16 mouse cellular contexts compared by ENCODE assay signal in genomic region chr6:137111266-137111813, GRCm38 (mm10). TPM values are rescaled to one million over a fixed set of nuclear protein-coding genes. Genes with fewer than 3 reads are reported as not detected.
DNase-seq lines count a peak whose midpoint lies in the region; ATAC-seq lines count a peak whose summit lies in the region.
"Had no signal": no experiment of that assay in that cellular context is flagged by ENCODE, and none has a peak within 500 bp of the region (broad histone marks: within the 10 kb centered on the region; RNA-seq: fewer than 3 reads in every experiment).

No protein-coding gene starts in this region.

- no peaks in the 10 kb centered on the region for H3K27me3 ChIP-seq in kidney, embryonic 15.5 days
- no peaks in the 10 kb centered on the region for H3K27me3 ChIP-seq in limb, embryonic 13.5 days
- H3K27me3 ChIP-seq: neural tube, embryonic 12.5 days had no signal

- no peaks in the 10 kb centered on the region for H3K9me3 ChIP-seq in kidney, embryonic 15.5 days (replicated peaks)
- H3K9me3 ChIP-seq in limb, embryonic 13.5 days, result no peaks in the 10 kb centered on the region
- H3K9me3 ChIP-seq: midbrain, embryonic 10.5 days; neural tube, embryonic 12.5 days had no signal

- H3K4me1 ChIP-seq in kidney, embryonic 15.5 days, result peaks cover 20% of the 10 kb centered on the region
- H3K4me1 ChIP-seq in limb, embryonic 13.5 days, result peaks cover 26% of the 10 kb centered on the region
- H3K4me1 ChIP-seq: midbrain, embryonic 10.5 days; neural tube, embryonic 12.5 days had no signal

- no peak overlapping the region for H3K4me3 ChIP-seq in kidney, embryonic 15.5 days (replicated peaks)
- no peak overlapping the region for H3K4me3 ChIP-seq in limb, embryonic 13.5 days
- H3K4me3 ChIP-seq: midbrain, embryonic 10.5 days; neural tube, embryonic 12.5 days had no signal

- H3K9ac ChIP-seq in kidney, embryonic 15.5 days, result no peak overlapping the region
- no peak overlapping the region for H3K9ac ChIP-seq in limb, embryonic 13.5 days
- H3K9ac ChIP-seq: neural tube, embryonic 12.5 days had no signal

- ATAC-seq in kidney, embryonic 15.5 days (replicated peaks; ENCODE audit: low FRiP score), result no peak
- no peak for ATAC-seq in limb, embryonic 13.5 days (ENCODE audit: low FRiP score, low read depth)
- ATAC-seq: activated CD4-positive, CD25-positive, alpha-beta regulatory T cell, adult 4 months; forebrain, embryonic 16.5 days had no signal

- H3K36me3 ChIP-seq in kidney, embryonic 15.5 days, result no peaks in the 10 kb centered on the region
- H3K36me3 ChIP-seq in limb, embryonic 13.5 days, result no peaks in the 10 kb centered on the region
- H3K36me3 ChIP-seq: G1E; midbrain, embryonic 10.5 days; neural tube, embryonic 12.5 days had no signal

- H3K4me2 ChIP-seq in kidney, embryonic 15.5 days, result no peak overlapping the region
- H3K4me2 ChIP-seq in limb, embryonic 13.5 days (replicated peaks), result no peak overlapping the region; the same call in 1 of the 2 replicates
- H3K4me2 ChIP-seq: neural tube, embryonic 12.5 days had no signal

- WGBS in kidney, embryonic 15.5 days, result 85% methylated on average over 9 of the region's 9 CpGs
- WGBS in limb, embryonic 13.5 days, result 87% methylated on average over 9 of the region's 9 CpGs

- H3K27ac ChIP-seq in kidney, embryonic 15.5 days, result peak overlapping the region; percentile 49
- H3K27ac ChIP-seq in limb, embryonic 13.5 days, result peak overlapping the region; percentile 74; the same call in 1 of the 2 replicates
- H3K27ac ChIP-seq: midbrain, embryonic 10.5 days; neural tube, embryonic 12.5 days had no signal

- DNase-seq in adrenal gland, adult 2 months, result peak; percentile 64
- no peak for DNase-seq in adrenal gland, postnatal 4 days (ENCODE audit: low spot score in 2 of 2)
- no peak for DNase-seq in kidney, postnatal 10 days
- peak; percentile 48 for DNase-seq in adrenal gland, postnatal 25 days
- no peak for DNase-seq in cerebellum, adult 11 months
- no peak for DNase-seq in urinary bladder, postnatal 14 days (ENCODE audit: low spot score)
- DNase-seq: cerebellum, adult 11-12 months; kidney, postnatal 14 days; thymus, adult 18-20 months had no signal

RNA-seq across cellular contexts. Expression of gene Rerg, which starts 59.0 kb away (rescaled TPM):
- total RNA-seq in adrenal gland, adult 2 months (2021), result 100 to 1,000 TPM in 1 of 2 experiments, 10 to 100 TPM in 1; 92.5 to 190 TPM
- polyA plus RNA-seq in adrenal gland, adult 2 months (2012; rRNA removed), result 180 and 195 TPM in 2 replicates
- 100 to 1,000 TPM; 110 to 116 TPM for total RNA-seq in adrenal gland, postnatal 4 days (2021)
- 13.9 and 15.5 TPM in 2 replicates for polyA plus RNA-seq in kidney, embryonic 15.5 days (2015; fragmentation: Nextera tagmentation; extraction: Ambion mirVana)
- total RNA-seq in adrenal gland, postnatal 25 days (2021), result 137 and 174 TPM in 2 replicates
- polyA plus RNA-seq in limb, embryonic 13.5 days (2015; fragmentation: Nextera tagmentation; extraction: Ambion mirVana), result 18.6 and 23.2 TPM in 2 replicates
- polyA plus RNA-seq: activated CD4-positive, CD25-positive, alpha-beta regulatory T cell, adult 4 months; G1E had no signal

Comparison
In these comparisons a context has a peak if more than half of its experiments do, and no peak if none do; other contexts are left out.
1. DNase-seq: peak in adrenal gland, adult 2 months (single experiment) and adrenal gland, postnatal 25 days (single experiment); none in adrenal gland, postnatal 4 days (0 of 2), kidney, postnatal 10 days (single experiment), cerebellum, adult 11 months (single experiment) and urinary bladder, postnatal 14 days (single experiment).